Mouse (Mus musculus) MEL (cell line): ENCODE results near the gene Coq10b. TPM values are rescaled to one million over a fixed set of nuclear protein-coding genes. Genes with fewer than 3 reads are reported as not detected.

Experiments
- DNase-seq: peaks from one replicate; pipeline ENCODE4 v3.0.0; 2011; ENCODE audit warnings: low read depth, low spot score
- H3K27ac ChIP-seq: 2 replicates; pipeline ENCODE4 v1.5.1; 2012; ENCODE audit warnings: low read depth, mild to moderate bottlenecking, control low read depth, low read length, moderate library complexity; ENCODE audit not compliant: control insufficient read depth
- H3K27me3 ChIP-seq, 2 experiments: fragments of 150-350 bp in 1 of 2; sonication (generic) in 1 of 2; 2 replicates each; pipeline ENCODE4 v1.6.1; 2012; ENCODE audit warnings: low read length in 2 of 2, mild to moderate bottlenecking in 2 of 2, improper control_type of control experiment in 1 of 2, moderate library complexity in 1 of 2; ENCODE audit not compliant: insufficient read depth in 2 of 2, control insufficient read depth in 1 of 2
- H3K36me3 ChIP-seq, 2 experiments: 2 replicates each; pipeline ENCODE4 v1.6.1; 2012 to 2014; ENCODE audit warnings: low read length in 2 of 2, improper control_type of control experiment in 1 of 2, inconsistent platforms in 1 of 2, mild to moderate bottlenecking in 1 of 2; ENCODE audit not compliant: insufficient read depth in 2 of 2, control insufficient read depth in 1 of 2
- H3K4me1 ChIP-seq, 2 experiments: fragments of 150-350 bp in 1 of 2; sonication (generic) in 1 of 2; 2 replicates each; pipeline ENCODE4 v1.6.1; 2012; ENCODE audit warnings: low read length in 2 of 2, improper control_type of control experiment in 1 of 2, mild to moderate bottlenecking in 1 of 2; ENCODE audit not compliant: insufficient read depth in 2 of 2, control insufficient read depth in 1 of 2
- H3K4me3 ChIP-seq, 2 experiments: fragments of 150-350 bp in 1 of 2; sonication (generic) in 1 of 2; 2 replicates each; pipeline ENCODE4 v1.5.1; 2012; ENCODE audit warnings: low read depth in 2 of 2, low read length in 2 of 2, mild to moderate bottlenecking in 2 of 2, moderate library complexity in 2 of 2, control low read depth in 1 of 2, improper control_type of control experiment in 1 of 2; ENCODE audit not compliant: control insufficient read depth in 1 of 2, insufficient read depth in 1 of 2
- H3K79me2 ChIP-seq: 2 replicates; pipeline ENCODE4 v1.6.1; 2012; ENCODE audit warnings: mild to moderate bottlenecking, low read length, moderate library complexity; ENCODE audit not compliant: control insufficient read depth, poor library complexity, insufficient read depth
- H3K9ac ChIP-seq: 2 replicates; pipeline ENCODE4 v1.6.1; 2012; ENCODE audit warnings: low read depth, mild to moderate bottlenecking, control low read depth, low read length, moderate library complexity; ENCODE audit not compliant: control insufficient read depth, poor library complexity, severe bottlenecking
- H3K9me3 ChIP-seq: fragments of 150-350 bp; sonication (generic); replicated peaks from 2 replicates; pipeline ENCODE4 v1.6.1; 2012; ENCODE audit warnings: mild to moderate bottlenecking, low read length, improper control_type of control experiment, moderate library complexity; ENCODE audit not compliant: insufficient read depth
- BHLHE40 ChIP-seq: IDR thresholded peaks from 2 replicates; pipeline ENCODE4 v1.6.1; 2012; ENCODE audit warnings: low read depth, mild to moderate bottlenecking, inconsistent platforms, low read length, improper control_type of control experiment, borderline replicate concordance
- CHD1 ChIP-seq: IDR thresholded peaks from 2 replicates; pipeline ENCODE4 v1.6.1; 2012; ENCODE audit warnings: low read depth, mild to moderate bottlenecking, inconsistent platforms, low read length, improper control_type of control experiment
- E2F4 ChIP-seq: IDR thresholded peaks from 2 replicates; pipeline ENCODE4 v1.6.1; 2011; ENCODE audit warnings: low read depth, low read length, improper control_type of control experiment, borderline replicate concordance
- ELF1 ChIP-seq: IDR thresholded peaks from 2 replicates; pipeline ENCODE4 v1.6.1; 2014; ENCODE audit warnings: low read depth, mild to moderate bottlenecking, inconsistent platforms, low read length, improper control_type of control experiment, moderate library complexity
- EP300 ChIP-seq, 2 experiments: IDR thresholded peaks; 2 replicates each; pipeline ENCODE4 v1.6.1; 2011; ENCODE audit warnings: improper control_type of control experiment in 2 of 2, low read length in 2 of 2, low read depth in 1 of 2, mild to moderate bottlenecking in 1 of 2
- GATA1 ChIP-seq: IDR thresholded peaks from 2 replicates; pipeline ENCODE4 v1.6.1; 2011; ENCODE audit warnings: low read depth, low read length, improper control_type of control experiment
- KAT2A ChIP-seq: conservative IDR thresholded peaks from 2 replicates; pipeline ENCODE4 v1.6.1; 2012; ENCODE audit warnings: low read depth, low read length, improper control_type of control experiment, inconsistent platforms
- MEF2A ChIP-seq: IDR thresholded peaks from 2 replicates; pipeline ENCODE4 v1.6.1; 2014; ENCODE audit warnings: low read depth, mild to moderate bottlenecking, inconsistent platforms, low read length, improper control_type of control experiment; ENCODE audit not compliant: poor library complexity, insufficient replicate concordance, severe bottlenecking; ENCODE audit errors: extremely low read depth
- MXI1 ChIP-seq: IDR thresholded peaks from 2 replicates; pipeline ENCODE4 v1.6.1; 2011; ENCODE audit warnings: mild to moderate bottlenecking, low read depth, low read length, improper control_type of control experiment
- POLR2A ChIP-seq, 2 experiments: IDR thresholded peaks; 2 replicates each; pipeline ENCODE4 v1.6.1; 2011 to 2012; ENCODE audit warnings: low read length in 2 of 2, mild to moderate bottlenecking in 2 of 2, control low read depth in 1 of 2, improper control_type of control experiment in 1 of 2, low read depth in 1 of 2, moderate library complexity in 1 of 2; ENCODE audit not compliant: control insufficient read depth in 1 of 2, insufficient read depth in 1 of 2, poor library complexity in 1 of 2
- SIN3A ChIP-seq: IDR thresholded peaks from 2 replicates; pipeline ENCODE4 v1.6.1; 2012; ENCODE audit warnings: low read length, improper control_type of control experiment, inconsistent platforms
- TAL1 ChIP-seq: IDR thresholded peaks from 2 replicates; pipeline ENCODE4 v1.6.1; 2012; ENCODE audit warnings: mild to moderate bottlenecking, inconsistent platforms, low read length, moderate library complexity, mixed read lengths
- TBP ChIP-seq: IDR thresholded peaks from 2 replicates; pipeline ENCODE4 v1.8.0; 2011; ENCODE audit warnings: low read depth, low read length, improper control_type of control experiment
- ZKSCAN1 ChIP-seq: IDR thresholded peaks from 2 replicates; pipeline ENCODE4 v1.6.1; 2012; ENCODE audit warnings: low read depth, mild to moderate bottlenecking, inconsistent platforms, low read length, improper control_type of control experiment, moderate library complexity
- polyA plus RNA-seq, 2 experiments: library from polyadenylated mRNA; stranded (reverse) in 1 of 2; unstranded in 1 of 2; fragments of >175 nt in 1 of 2; fragments of >200 nt in 1 of 2; gene quantifications; 2 replicates each; pipeline versions ENCODE4 v1.2.1 to v1.2.4; 2012; ENCODE audit warnings: low replicate concordance in 2 of 2, low read depth in 1 of 2; ENCODE audit not compliant: insufficient read length in 2 of 2, insufficient read depth in 1 of 2, missing spikeins in 1 of 2
- total RNA-seq: library from RNA; depleted of rRNA; stranded (reverse); fragments of 300-350 nt; gene quantifications from 2 replicates; pipeline ENCODE4 v1.2.3, GENCODE M21; 2012

The Coq10b gene
- total and polyA plus RNA-seq, 3 experiments: 9.8 to 84.6 (median 13.4) TPM

DNA sequence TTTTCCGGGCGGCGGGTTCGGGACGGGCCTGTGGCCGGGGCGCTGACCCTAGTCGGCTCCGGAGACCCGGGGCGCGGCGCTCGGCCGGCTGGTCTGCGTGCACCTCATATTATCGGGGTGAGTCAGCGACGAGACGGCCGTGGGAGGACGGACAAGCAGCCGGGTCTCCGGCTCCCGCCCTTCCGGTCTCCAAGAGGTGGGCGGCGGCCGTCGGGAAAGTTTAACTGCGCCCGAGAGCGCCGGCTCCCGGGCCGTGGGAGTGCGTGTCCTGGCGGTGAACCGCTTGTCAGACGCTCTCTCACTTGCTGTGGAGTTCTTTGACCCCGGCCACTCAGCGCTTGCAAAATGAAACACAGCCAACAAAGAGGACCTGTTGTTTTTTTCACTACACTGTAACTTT lies 435 bp downstream of the Coq10b start:
- TF ChIP-seq GATA1 (no peak), SIN3A (peak; percentile 32; the same call in 1 of the 2 replicates), EP300 (IDR thresholded peaks at IDR 0.05; ENCODE audit: low read depth in 1 of 2, low read length in 2 of 2) (peak in 1 of 2 experiments; percentile 35; a peak in 3 of 4 replicates)
- Histone ChIP-seq H3K27ac (peak overlapping the region; percentile 63), H3K9me3 (no peaks in the 10 kb centered on the region), H3K36me3 (peaks cover 0 to 29% of the 10 kb centered on the region in 2 experiments; a peak in 2 of 4 replicates), H3K79me2 (peaks cover 15% of the 10 kb centered on the region), H3K4me1 (peaks cover 11 to 16% of the 10 kb centered on the region in 2 experiments), H3K9ac (peak overlapping the region; percentile 93), H3K27me3 (no peaks in the 10 kb centered on the region), H3K4me3 (peak overlapping the region; percentile 84 to 87)
- peak; percentile 65 for DNase-seq

- peak overlapping the region; percentile 93 for H3K9ac ChIP-seq
- DNase-seq: peak; percentile 32
Observed at GRCm38 (mm10) chr1:55053596-55053995, 1.0 kb downstream of the Coq10b start.

DNA sequence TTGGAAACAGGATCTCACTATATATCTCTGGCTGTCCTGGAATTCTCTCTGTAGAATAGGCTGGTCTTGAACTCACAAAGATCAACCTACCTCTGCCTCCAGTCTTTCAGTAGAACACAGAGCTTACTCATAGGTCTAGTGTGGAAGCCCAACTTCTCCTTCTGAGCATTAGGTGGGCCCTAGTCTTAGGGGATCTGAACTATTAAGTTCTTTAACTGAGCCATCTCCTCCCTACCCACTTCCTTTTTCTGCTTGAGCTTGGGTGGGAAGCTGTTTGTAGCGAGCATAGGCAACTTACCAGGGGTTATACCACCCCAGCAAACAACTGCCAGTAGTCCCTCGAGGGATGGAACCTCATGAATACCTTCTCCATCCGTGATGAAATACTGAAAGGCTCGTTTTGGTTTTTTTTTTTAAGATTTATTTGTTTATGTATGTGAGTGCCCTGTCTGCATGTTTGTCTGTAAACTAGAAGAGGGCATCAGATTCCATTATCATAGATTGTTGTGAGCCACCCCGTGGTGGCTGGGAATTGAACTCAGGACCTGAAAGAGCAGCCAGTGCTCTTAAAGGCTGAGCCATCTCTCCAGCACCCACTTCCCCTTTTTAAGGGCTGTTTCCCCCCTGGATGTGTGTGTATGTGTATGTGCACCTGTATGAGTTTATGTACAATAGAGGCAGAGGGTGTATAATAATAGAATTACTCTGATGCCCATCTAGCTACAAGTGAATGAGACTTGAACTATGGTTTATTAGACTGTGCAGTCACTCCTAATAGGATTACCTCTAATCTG lies 2.9 kb downstream of the Coq10b start:
- H3K4me1 ChIP-seq: peaks cover 11 to 16% of the 10 kb centered on the region in 2 experiments
- H3K79me2 ChIP-seq: peaks cover 15% of the 10 kb centered on the region
- no peak overlapping the region for H3K9ac ChIP-seq
- peak; percentile 87 for DNase-seq
- peak overlapping the region; percentile 37 for H3K27ac ChIP-seq
- no peak for TF ChIP-seq BHLHE40
- 0 out of 4 replicates have a peak, but pooled peaks of 1 of the 2 experiments have one; percentile 19 for TF ChIP-seq POLR2A (IDR thresholded peaks at IDR 0.05; ENCODE audit: control insufficient read depth in 1 of 2, insufficient read depth in 1 of 2, low read depth in 1 of 2, low read length in 2 of 2, poor library complexity in 1 of 2)
- TF ChIP-seq ELF1: no peak
- peak; percentile 75 for TF ChIP-seq TBP
- 0 out of 2 replicates have a peak, but pooled peaks have one; percentile 7 for TF ChIP-seq SIN3A
- H3K36me3 ChIP-seq: peaks cover 0 to 33% of the 10 kb centered on the region in 2 experiments; a peak in 2 of 4 replicates
- H3K9me3 ChIP-seq: no peaks in the 10 kb centered on the region
- no peak overlapping the region for H3K4me3 ChIP-seq
- no peaks in the 10 kb centered on the region for H3K27me3 ChIP-seq

More at GRCm38 (mm10) chr1:55053596-55053995, 1.0 kb downstream of the Coq10b start:
- Histone ChIP-seq H3K27ac (no peak overlapping the region), H3K79me2 (peaks cover 15% of the 10 kb centered on the region), H3K27me3 (no peaks in the 10 kb centered on the region), H3K9me3 (no peaks in the 10 kb centered on the region), H3K4me1 (peaks cover 11 to 16% of the 10 kb centered on the region in 2 experiments), H3K36me3 (peaks cover 0 to 29% of the 10 kb centered on the region in 2 experiments; a peak in 2 of 4 replicates), H3K4me3 (peak overlapping the region; percentile 84 to 87)
- TF ChIP-seq BHLHE40: no peak
- TF ChIP-seq CHD1: no peak
- no peak for TF ChIP-seq ZKSCAN1
- no peak for TF ChIP-seq TAL1
- no peak for TF ChIP-seq GATA1
- no peak for TF ChIP-seq MEF2A
- no peak for TF ChIP-seq KAT2A
- TF ChIP-seq E2F4: no peak
- TF ChIP-seq POLR2A (IDR thresholded peaks at IDR 0.05; ENCODE audit: control insufficient read depth in 1 of 2, insufficient read depth in 1 of 2, low read depth in 1 of 2, low read length in 2 of 2, poor library complexity in 1 of 2): no peak
- no peak for TF ChIP-seq MXI1
